Mouse (Mus musculus): ENCODE measurements around the gene Morn3.

DNA sequence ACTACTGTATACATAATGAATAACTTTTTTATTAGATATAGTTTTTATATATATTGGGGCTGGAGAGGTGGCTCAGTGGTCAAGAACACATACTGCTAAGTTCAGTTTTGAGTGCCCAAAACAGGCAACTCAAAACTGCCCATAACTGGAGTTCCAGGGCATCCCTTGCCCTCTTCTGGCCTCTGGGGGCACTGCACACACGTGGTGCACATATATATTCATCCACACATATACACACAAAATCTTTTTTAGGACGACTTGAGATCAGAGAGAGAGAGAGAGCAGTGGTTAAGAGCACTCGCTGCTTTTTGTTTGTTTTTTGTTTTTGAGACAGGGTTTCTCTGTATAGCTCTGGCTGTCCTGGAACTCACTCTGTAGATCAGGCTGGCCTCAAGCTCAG, 15.5 kb downstream of the Morn3 start:
- TF ChIP-seq CTCF (IDR thresholded peaks at IDR 0.05; ENCODE audit: low read depth) (peak; percentile 35), EP300 (optimal IDR thresholded peaks at IDR 0.05) (no peak)
